Mouse (Mus musculus): ENCODE measurements around the gene Mfsd14a.

The Mfsd14a gene

GRCm38 (mm10) chr3:116662463-116662863, at the start of gene Mfsd14a:
Gene Mfsd14a (minus strand): TSS chr3:116662677.
- in situ Hi-C loops (cut with MboI; ENCODE audit: low pct_unique_long_range_greater_than_20kb in 1 of 2, low sequenced_read_pairs in 2 of 2, unreplicated experiment in 1 of 2) = loop anchor here in 1 of 2 experiments (10.0 kb wide), 1 partner anchor 82 kb away; no protein-coding TSS in a partner anchor

- in situ Hi-C loops (cut with MboI; ENCODE audit: low pct_unique_long_range_greater_than_20kb in 1 of 2, low sequenced_read_pairs in 2 of 2, unreplicated experiment in 1 of 2) = no loop called here
Observed at GRCm38 (mm10) chr3:116711624-116712435, 49.4 kb upstream of the Mfsd14a start.

GRCm38 (mm10) chr3:116710941-116711340, 48.5 kb upstream of the Mfsd14a start:
- in situ Hi-C loops (cut with MboI; ENCODE audit: low pct_unique_long_range_greater_than_20kb in 1 of 2, low sequenced_read_pairs in 2 of 2, unreplicated experiment in 1 of 2) = no loop called here

GRCm38 (mm10) chr3:116705637-116706204, 43.2 kb upstream of the Mfsd14a start:
- in situ Hi-C loops (cut with MboI; ENCODE audit: low pct_unique_long_range_greater_than_20kb in 1 of 2, low sequenced_read_pairs in 2 of 2, unreplicated experiment in 1 of 2) = no loop called here

- in situ Hi-C loops (cut with MboI; ENCODE audit: low pct_unique_long_range_greater_than_20kb in 1 of 2, low sequenced_read_pairs in 2 of 2, unreplicated experiment in 1 of 2) = no loop called here
Observed at GRCm38 (mm10) chr3:116703835-116704234, 41.4 kb upstream of the Mfsd14a start.

GRCm38 (mm10) chr3:116702647-116703272, 40.3 kb upstream of the Mfsd14a start:
- in situ Hi-C loops (cut with MboI; ENCODE audit: low pct_unique_long_range_greater_than_20kb in 1 of 2, low sequenced_read_pairs in 2 of 2, unreplicated experiment in 1 of 2) = no loop called here

GRCm38 (mm10) chr3:116701601-116702000, 39.1 kb upstream of the Mfsd14a start:
- in situ Hi-C loops (cut with MboI; ENCODE audit: low pct_unique_long_range_greater_than_20kb in 1 of 2, low sequenced_read_pairs in 2 of 2, unreplicated experiment in 1 of 2) = no loop called here

- in situ Hi-C loops (cut with MboI; ENCODE audit: low pct_unique_long_range_greater_than_20kb in 1 of 2, low sequenced_read_pairs in 2 of 2, unreplicated experiment in 1 of 2) = no loop called here
Observed at GRCm38 (mm10) chr3:116698786-116699185, 36.3 kb upstream of the Mfsd14a start.

GRCm38 (mm10) chr3:116695666-116695985, 33.1 kb upstream of the Mfsd14a start:
- in situ Hi-C loops (cut with MboI; ENCODE audit: low pct_unique_long_range_greater_than_20kb in 1 of 2, low sequenced_read_pairs in 2 of 2, unreplicated experiment in 1 of 2) = no loop called here

- in situ Hi-C loops (cut with MboI; ENCODE audit: low pct_unique_long_range_greater_than_20kb in 1 of 2, low sequenced_read_pairs in 2 of 2, unreplicated experiment in 1 of 2) = no loop called here
Observed at GRCm38 (mm10) chr3:116694955-116695665, 32.6 kb upstream of the Mfsd14a start.

GRCm38 (mm10) chr3:116694312-116694711, 31.8 kb upstream of the Mfsd14a start:
- in situ Hi-C loops (cut with MboI; ENCODE audit: low pct_unique_long_range_greater_than_20kb in 1 of 2, low sequenced_read_pairs in 2 of 2, unreplicated experiment in 1 of 2) = no loop called here

- in situ Hi-C loops (cut with MboI; ENCODE audit: low pct_unique_long_range_greater_than_20kb in 1 of 2, low sequenced_read_pairs in 2 of 2, unreplicated experiment in 1 of 2) = no loop called here
Observed at GRCm38 (mm10) chr3:116681160-116681559, 18.7 kb upstream of the Mfsd14a start, which contains the start of gene Gm43191. Gene Gm43191 (minus strand): TSS chr3:116681260.

- in situ Hi-C loops (cut with MboI; ENCODE audit: low pct_unique_long_range_greater_than_20kb in 1 of 2, low sequenced_read_pairs in 2 of 2, unreplicated experiment in 1 of 2) = loop anchor here in 1 of 2 experiments (10.0 kb wide), 1 partner anchor 81 kb away; no protein-coding TSS in a partner anchor
Observed at GRCm38 (mm10) chr3:116664281-116664680, 1.8 kb upstream of the Mfsd14a start.

GRCm38 (mm10) chr3:116661870-116662414, 535 bp downstream of the Mfsd14a start:
- in situ Hi-C loops (cut with MboI; ENCODE audit: low pct_unique_long_range_greater_than_20kb in 1 of 2, low sequenced_read_pairs in 2 of 2, unreplicated experiment in 1 of 2) = loop anchor here in 1 of 2 experiments (10.0 kb wide), 1 partner anchor 83 kb away; no protein-coding TSS in a partner anchor

- in situ Hi-C loops (cut with MboI; ENCODE audit: low pct_unique_long_range_greater_than_20kb in 1 of 2, low sequenced_read_pairs in 2 of 2, unreplicated experiment in 1 of 2) = loop anchor here in 1 of 2 experiments (10.0 kb wide), 1 partner anchor 83 kb away; no protein-coding TSS in a partner anchor
Observed at GRCm38 (mm10) chr3:116661288-116661869, 1.1 kb downstream of the Mfsd14a start.

GRCm38 (mm10) chr3:116659856-116660430, 2.5 kb downstream of the Mfsd14a start:
- in situ Hi-C loops (cut with MboI; ENCODE audit: low pct_unique_long_range_greater_than_20kb in 1 of 2, low sequenced_read_pairs in 2 of 2, unreplicated experiment in 1 of 2) = loop anchor here in 1 of 2 experiments (10.0 kb wide), 1 partner anchor 85 kb away; no protein-coding TSS in a partner anchor

- in situ Hi-C loops (cut with MboI; ENCODE audit: low pct_unique_long_range_greater_than_20kb in 1 of 2, low sequenced_read_pairs in 2 of 2, unreplicated experiment in 1 of 2) = no loop called here
Observed at GRCm38 (mm10) chr3:116658928-116659565, 3.4 kb downstream of the Mfsd14a start.
